Mouse (Mus musculus) hindbrain, embryonic 12.5 days (tissue): ENCODE data around the gene Vmn1r55. TPM values are rescaled to one million over a fixed set of nuclear protein-coding genes. Genes with fewer than 3 reads are reported as not detected.
"Not testable (repeated sequence)": the region's sequence is repeated elsewhere in the genome, so short reads cannot be mapped to it uniquely, and the experiment has no call there.

ENCODE experiments used
- ATAC-seq: fragments of 200-750 bp; cut with Nextera tagmentation; 2 replicates; pipeline ENCODE4 v1.8.0; 2017; ENCODE audit warnings: moderate TSS enrichment; ENCODE audit not compliant: low FRiP score
- H3K27ac ChIP-seq: fragments of 300-500 bp; sonication (generic); 2 replicates; pipeline ENCODE4 v1.5.1; 2016; ENCODE audit warnings: mild to moderate bottlenecking
- H3K27me3 ChIP-seq: fragments of 300-500 bp; sonication (generic); 2 replicates; pipeline ENCODE4 v1.6.1; 2016; ENCODE audit warnings: mild to moderate bottlenecking
- H3K36me3 ChIP-seq: fragments of 300-500 bp; sonication (generic); 2 replicates; pipeline ENCODE4 v1.6.1; 2016; ENCODE audit warnings: mild to moderate bottlenecking
- H3K4me1 ChIP-seq: fragments of 300-500 bp; sonication (generic); 2 replicates; pipeline ENCODE4 v1.6.1; 2016
- H3K4me2 ChIP-seq: fragments of 300-500 bp; sonication (generic); replicated peaks from 2 replicates; pipeline ENCODE4 v1.6.1; 2016; ENCODE audit warnings: mild to moderate bottlenecking
- H3K4me3 ChIP-seq: fragments of 300-500 bp; sonication (generic); 2 replicates; pipeline ENCODE4 v1.5.1; 2016; ENCODE audit warnings: mild to moderate bottlenecking
- H3K9ac ChIP-seq: fragments of 300-500 bp; sonication (generic); 2 replicates; pipeline ENCODE4 v1.6.1; 2016; ENCODE audit warnings: mild to moderate bottlenecking, moderate library complexity
- H3K9me3 ChIP-seq: fragments of 300-500 bp; sonication (generic); replicated peaks from 2 replicates; pipeline ENCODE4 v1.6.1; 2016; ENCODE audit warnings: mild to moderate bottlenecking
- WGBS: fragments of 180-500 bp; shearing (Covaris S2); methylation state at CpG from one replicate; pipeline ENCODE4 v1.1.7; 2016; 5-methylcytosine and 5-hydroxymethylcytosine counted together
- microRNA-seq: library from miRNA; unstranded; fragments of <30 nt; microRNA quantifications from one replicate; pipeline ENCODE4, GENCODE M21; 2017
- polyA plus RNA-seq: library from polyadenylated mRNA; unstranded; fragments of >200 nt; fragmentation: Nextera tagmentation; extraction: Ambion mirVana; gene quantifications from 2 replicates; pipeline ENCODE4 v1.2.1, GENCODE M21; 2016

The Vmn1r55 gene
- polyA plus RNA-seq, 1 experiment from 2014 or later, result not detected

- H3K27ac ChIP-seq, result peak within 1 kb of the TSS; percentile 90
- H3K4me1 ChIP-seq, result peaks cover 19% of the 10 kb centered on the region
- no peaks in the 10 kb centered on the region for H3K27me3 ChIP-seq
- WGBS, result under 1% methylated on average over 76 of the region's 81 CpGs
- peaks cover 50% of the 10 kb centered on the region for H3K36me3 ChIP-seq
- ATAC-seq, result peak; percentile 98
- no peaks in the 10 kb centered on the region for H3K9me3 ChIP-seq
- peak within 1 kb of the TSS; percentile 97 for H3K9ac ChIP-seq
- H3K4me3 ChIP-seq, result peak within 1 kb of the TSS; percentile 97
- peak within 1 kb of the TSS; percentile 92 for H3K4me2 ChIP-seq
Measured at GRCm38 (mm10) chr7:5080010-5080751, 69.3 kb downstream of the Vmn1r55 start, which contains the start of gene Epn1. Gene Epn1 (plus strand): TSS chr7:5080235.

- not testable (repeated sequence) for H3K27me3 ChIP-seq, H3K9me3 ChIP-seq
- H3K9ac ChIP-seq, result peak overlapping the region; percentile 97; the same call in 1 of the 2 replicates
- H3K27ac ChIP-seq, result peak overlapping the region; percentile 90
- WGBS, result 51% methylated on average over 10 of the region's 13 CpGs
- H3K4me2 ChIP-seq, result peak overlapping the region; percentile 92
- ATAC-seq, result peak; percentile 51
- peak overlapping the region; percentile 97 for H3K4me3 ChIP-seq
- peaks cover 19% of the 10 kb centered on the region for H3K4me1 ChIP-seq
- peaks cover 53% of the 10 kb centered on the region for H3K36me3 ChIP-seq
Measured at GRCm38 (mm10) chr7:5079365-5080009, 70.0 kb downstream of the Vmn1r55 start.

Small RNAs within 50 kb of the gene (microRNA-seq; reads per million reads assigned to microRNA genes)
- gene Gm26217, result not detected

Other genes starting within 250 kb of the Vmn1r55 start
- gene Gm36210, start 243.2 kb downstream of the Vmn1r55 start, polyA plus RNA-seq, result not detected in 2 replicates
- 4.3 and 4.8 TPM in 2 replicates for gene Zfp628, start 234.5 kb downstream of the Vmn1r55 start, polyA plus RNA-seq
- gene Nat14, start 227.6 kb downstream of the Vmn1r55 start, polyA plus RNA-seq, result 12.3 and 14.3 TPM in 2 replicates
- 1.6 and 2.2 TPM in 2 replicates for gene Ssc5d, start 223.9 kb downstream of the Vmn1r55 start, polyA plus RNA-seq
- gene Sbk2, start 185.3 kb downstream of the Vmn1r55 start, polyA plus RNA-seq, result not detected in 2 replicates
- gene Sbk3, start 178.5 kb downstream of the Vmn1r55 start, polyA plus RNA-seq, result 0.19 and 0.23 TPM in 2 replicates
- 57.8 and 61.4 TPM in 2 replicates for gene Zfp579, start 153.5 kb downstream of the Vmn1r55 start, polyA plus RNA-seq
- gene Zfp524, start 135.3 kb downstream of the Vmn1r55 start, polyA plus RNA-seq, result 8.5 and 9.1 TPM in 2 replicates
- 59.6 and 60.1 TPM in 2 replicates for gene Fiz1, start 135.0 kb downstream of the Vmn1r55 start, polyA plus RNA-seq
- gene Gm44973, start 134.2 kb downstream of the Vmn1r55 start, polyA plus RNA-seq, result 0.32 TPM in 1 of 2 replicates, not detected in the other
- gene Zfp865, start 129.3 kb downstream of the Vmn1r55 start, polyA plus RNA-seq, result 9.0 and 9.3 TPM in 2 replicates
- gene Ccdc106, start 129.1 kb downstream of the Vmn1r55 start, polyA plus RNA-seq, result 17.4 and 19.9 TPM in 2 replicates
- gene 4632433K11Rik, start 115.6 kb downstream of the Vmn1r55 start, polyA plus RNA-seq, result 0.44 TPM in 1 of 2 replicates, not detected in the other
- 6.1 and 6.9 TPM in 2 replicates for gene Zfp784, start 111.2 kb downstream of the Vmn1r55 start, polyA plus RNA-seq
- 45.4 and 51.8 TPM in 2 replicates for gene Zfp580, start 98.1 kb downstream of the Vmn1r55 start, polyA plus RNA-seq
- gene U2af2, start 87.5 kb downstream of the Vmn1r55 start, polyA plus RNA-seq, result 136 and 138 TPM in 2 replicates
- 74.5 and 79.6 TPM in 2 replicates for gene Epn1, start 69.4 kb downstream of the Vmn1r55 start, polyA plus RNA-seq
- not detected in 2 replicates for gene Rfpl4, start 32.7 kb downstream of the Vmn1r55 start, polyA plus RNA-seq
- 0.31 and 0.41 TPM in 2 replicates for gene Rasl2-9, start 23.7 kb downstream of the Vmn1r55 start, polyA plus RNA-seq
- gene Vmn1r56, start 47.1 kb upstream of the Vmn1r55 start, polyA plus RNA-seq, result not detected in 2 replicates
- gene Vmn1r57, start 68.8 kb upstream of the Vmn1r55 start, polyA plus RNA-seq, result not detected in 2 replicates
- gene Gm5065, start 200.9 kb upstream of the Vmn1r55 start, polyA plus RNA-seq, result not detected in 2 replicates
- gene Nlrp2, start 201.4 kb upstream of the Vmn1r55 start, polyA plus RNA-seq, result not detected in 2 replicates